Mouse (Mus musculus) CH12.LX (cell line): ENCODE data around the gene Maf. TPM values are rescaled to one million over a fixed set of nuclear protein-coding genes. Genes with fewer than 3 reads are reported as not detected.
A peak's percentile ranks its signal among the peaks of the same experiment; 100 is the strongest.

Experiments
- DNase-seq: peaks from one replicate; pipeline ENCODE4 v3.0.0-alpha.2; 2013; ENCODE audit errors: extremely low read depth
- H3K27ac ChIP-seq: 2 replicates; pipeline ENCODE4 v1.5.1; 2012; ENCODE audit warnings: low read depth, mild to moderate bottlenecking, control low read depth, moderate library complexity; ENCODE audit not compliant: insufficient read depth
- H3K27me3 ChIP-seq: replicated peaks from 2 replicates; pipeline ENCODE3; 2012; ENCODE audit warnings: inconsistent platforms
- H3K36me3 ChIP-seq, 2 experiments: replicated peaks in 1 of 2; 2 replicates each; pipeline versions ENCODE3 to v1.6.1; 2012; ENCODE audit warnings: inconsistent platforms in 1 of 2, low read length in 1 of 2, mild to moderate bottlenecking in 1 of 2, mixed read lengths in 1 of 2, moderate library complexity in 1 of 2; ENCODE audit not compliant: control insufficient read depth in 1 of 2, insufficient read depth in 1 of 2
- H3K4me1 ChIP-seq, 2 experiments: 2 replicates each; pipeline ENCODE4 v1.6.1; 2012; ENCODE audit warnings: inconsistent platforms in 1 of 2, moderate library complexity in 1 of 2; ENCODE audit not compliant: insufficient read depth in 2 of 2, control insufficient read depth in 1 of 2
- H3K4me2 ChIP-seq: 2 replicates; pipeline ENCODE4 v1.6.1; 2012; ENCODE audit warnings: low read depth, mild to moderate bottlenecking, control low read depth; ENCODE audit not compliant: poor library complexity, insufficient read depth, severe bottlenecking
- H3K4me3 ChIP-seq, 3 experiments: fragments of 150-350 bp in 1 of 3; sonication (generic) in 1 of 3; replicated peaks in 1 of 3; 2 replicates each; pipeline versions ENCODE3 to v1.5.1; 2011 to 2012; ENCODE audit warnings: low read depth in 2 of 3, low read length in 2 of 3, mild to moderate bottlenecking in 2 of 3, moderate library complexity in 2 of 3, control low read depth in 1 of 3, improper control_type of control experiment in 1 of 3, inconsistent platforms in 1 of 3, mixed read lengths in 1 of 3; ENCODE audit not compliant: poor library complexity in 1 of 3
- H3K79me2 ChIP-seq: replicated peaks from 2 replicates; pipeline ENCODE4 v1.6.1; 2012; ENCODE audit warnings: mild to moderate bottlenecking, moderate library complexity; ENCODE audit not compliant: control insufficient read depth, poor library complexity, insufficient read depth, severe bottlenecking; ENCODE audit errors: extremely low read depth
- H3K9ac ChIP-seq: 2 replicates; pipeline ENCODE4 v1.6.1; 2012; ENCODE audit warnings: low read depth, mild to moderate bottlenecking, control low read depth, moderate library complexity; ENCODE audit not compliant: insufficient read depth
- H3K9me3 ChIP-seq: replicated peaks from 2 replicates; pipeline ENCODE3; 2012; ENCODE audit warnings: low read length, inconsistent platforms, mixed read lengths
- BHLHE40 ChIP-seq: IDR thresholded peaks from 2 replicates; pipeline ENCODE4 v1.6.1; 2011; ENCODE audit warnings: mild to moderate bottlenecking, low read depth, low read length, improper control_type of control experiment
- CHD1 ChIP-seq: IDR thresholded peaks from 2 replicates; pipeline ENCODE4 v1.6.1; 2012; ENCODE audit warnings: low read depth, low read length, improper control_type of control experiment, inconsistent platforms
- CTCF ChIP-seq, 2 experiments: IDR thresholded peaks in 1 of 2; conservative IDR thresholded peaks in 1 of 2; 2 replicates each; pipeline ENCODE4 v1.5.1; 2011 to 2012; ENCODE audit warnings: low read depth in 2 of 2, low read length in 2 of 2, improper control_type of control experiment in 1 of 2, inconsistent platforms in 1 of 2, mild to moderate bottlenecking in 1 of 2, moderate library complexity in 1 of 2
- E2F4 ChIP-seq: IDR thresholded peaks from 2 replicates; pipeline ENCODE4 v1.6.1; 2011; ENCODE audit warnings: low read depth, low read length, improper control_type of control experiment; ENCODE audit not compliant: insufficient replicate concordance
- EP300 ChIP-seq: IDR thresholded peaks from 2 replicates; pipeline ENCODE4 v1.6.1; 2011; ENCODE audit warnings: low read length, improper control_type of control experiment
- ETS1 ChIP-seq: conservative IDR thresholded peaks from 2 replicates; pipeline ENCODE4 v1.6.1; 2012; ENCODE audit warnings: low read depth, mild to moderate bottlenecking, inconsistent platforms, low read length, improper control_type of control experiment, moderate library complexity
- GABPA ChIP-seq: IDR thresholded peaks from 2 replicates; pipeline ENCODE4 v1.6.1; 2012; ENCODE audit warnings: low read depth, low read length, improper control_type of control experiment, inconsistent platforms; ENCODE audit not compliant: insufficient replicate concordance
- HCFC1 ChIP-seq: IDR thresholded peaks from 2 replicates; pipeline ENCODE4 v1.6.1; 2012; ENCODE audit warnings: low read depth, mild to moderate bottlenecking, inconsistent platforms, low read length, improper control_type of control experiment
- IRF4 ChIP-seq: IDR thresholded peaks from 2 replicates; pipeline ENCODE4 v1.6.1; 2014; ENCODE audit warnings: low read depth, mild to moderate bottlenecking, inconsistent platforms, low read length, improper control_type of control experiment
- JUN ChIP-seq: IDR thresholded peaks from 2 replicates; pipeline ENCODE4 v1.6.1; 2011; ENCODE audit warnings: low read depth, mild to moderate bottlenecking, low read length, improper control_type of control experiment, moderate library complexity; ENCODE audit not compliant: insufficient read depth
- JUND ChIP-seq: conservative IDR thresholded peaks from 2 replicates; pipeline ENCODE4 v1.6.1; 2011; ENCODE audit warnings: low read depth, low read length, improper control_type of control experiment
- KAT2A ChIP-seq: IDR thresholded peaks from 2 replicates; pipeline ENCODE4 v1.6.1; 2012; ENCODE audit warnings: low read length, improper control_type of control experiment, inconsistent platforms; ENCODE audit not compliant: insufficient replicate concordance
- MAFK ChIP-seq: IDR thresholded peaks from 2 replicates; pipeline ENCODE4 v1.6.1; 2011; ENCODE audit warnings: low read length, improper control_type of control experiment; ENCODE audit not compliant: insufficient replicate concordance
- MAZ ChIP-seq: IDR thresholded peaks from 2 replicates; pipeline ENCODE4 v1.6.1; 2012; ENCODE audit warnings: low read depth, mild to moderate bottlenecking, inconsistent platforms, low read length, improper control_type of control experiment, moderate library complexity
- MEF2A ChIP-seq: IDR thresholded peaks from 2 replicates; pipeline ENCODE4 v1.6.1; 2014; ENCODE audit warnings: low read depth, mild to moderate bottlenecking, inconsistent platforms, low read length, improper control_type of control experiment, borderline replicate concordance
- MXI1 ChIP-seq: IDR thresholded peaks from 2 replicates; pipeline ENCODE4 v1.6.1; 2011; ENCODE audit warnings: mild to moderate bottlenecking, low read depth, low read length, improper control_type of control experiment
- NELFE ChIP-seq: IDR thresholded peaks from 2 replicates; pipeline ENCODE4 v1.6.1; 2011; ENCODE audit warnings: low read depth, low read length, improper control_type of control experiment
- POLR2AphosphoS2 ChIP-seq: IDR thresholded peaks from 2 replicates; pipeline ENCODE4 v1.6.1; 2011; ENCODE audit warnings: low read depth, low read length, improper control_type of control experiment
- RAD21 ChIP-seq: IDR thresholded peaks from 2 replicates; pipeline ENCODE4 v1.6.1; 2011; ENCODE audit warnings: low read depth, mild to moderate bottlenecking, low read length, improper control_type of control experiment, moderate library complexity
- RCOR1 ChIP-seq: conservative IDR thresholded peaks from 2 replicates; pipeline ENCODE4 v1.6.1; 2012; ENCODE audit warnings: low read depth, mild to moderate bottlenecking, inconsistent platforms, low read length, improper control_type of control experiment
- SIN3A ChIP-seq: IDR thresholded peaks from 2 replicates; pipeline ENCODE4 v1.6.1; 2012; ENCODE audit warnings: low read length, improper control_type of control experiment, inconsistent platforms
- SMC3 ChIP-seq: IDR thresholded peaks from 2 replicates; pipeline ENCODE4 v1.6.1; 2011; ENCODE audit warnings: low read depth, low read length, improper control_type of control experiment
- TBP ChIP-seq: conservative IDR thresholded peaks from 2 replicates; pipeline ENCODE4 v1.6.1; 2011; ENCODE audit warnings: low read depth, low read length, improper control_type of control experiment
- TCF12 ChIP-seq: IDR thresholded peaks from 2 replicates; pipeline ENCODE4 v1.6.1; 2014; ENCODE audit warnings: low read depth, mild to moderate bottlenecking, inconsistent platforms, low read length, improper control_type of control experiment
- UBTF ChIP-seq: IDR thresholded peaks from 2 replicates; pipeline ENCODE4 v1.6.1; 2012; ENCODE audit warnings: low read depth, mild to moderate bottlenecking, inconsistent platforms, low read length, improper control_type of control experiment, moderate library complexity
- USF2 ChIP-seq: conservative IDR thresholded peaks from 2 replicates; pipeline ENCODE4 v1.6.1; 2011; ENCODE audit warnings: low read depth, low read length, improper control_type of control experiment
- ZC3H11A ChIP-seq: IDR thresholded peaks from 2 replicates; pipeline ENCODE4 v1.6.1; 2012; ENCODE audit warnings: low read depth, mild to moderate bottlenecking, inconsistent platforms, low read length, improper control_type of control experiment
- ZKSCAN1 ChIP-seq: IDR thresholded peaks from 2 replicates; pipeline ENCODE4 v1.6.1; 2012; ENCODE audit warnings: low read depth, inconsistent platforms, low read length, improper control_type of control experiment, borderline replicate concordance
- ZMIZ1 ChIP-seq: IDR thresholded peaks from 2 replicates; pipeline ENCODE4 v1.6.1; 2012; ENCODE audit warnings: low read depth, mild to moderate bottlenecking, inconsistent platforms, low read length, improper control_type of control experiment
- ZNF384 ChIP-seq: IDR thresholded peaks from 2 replicates; pipeline ENCODE4 v1.6.1; 2012; ENCODE audit warnings: low read depth, low read length, improper control_type of control experiment, inconsistent platforms
- dilution Hi-C: fragments of 300-500 bp; cut with MboI; formaldehyde crosslinking; loops from 2 replicates; pipeline ENCODE4 v1.14.3; 2020; ENCODE audit warnings: low sequenced_read_pairs; ENCODE audit not compliant: extremely low pct_unique_long_range_greater_than_20kb, extremely low pct_ligation_motif_present
- in situ Hi-C: fragments of 300-500 bp; cut with MboI; formaldehyde crosslinking; loops from 3 replicates; pipeline ENCODE4 v1.14.3; 2019; ENCODE audit warnings: low sequenced_read_pairs, low pct_ligation_motif_present, low pct_unique_long_range_greater_than_20kb, mixed read lengths
- polyA plus RNA-seq: library from polyadenylated mRNA; unstranded; fragments of >175 nt; gene quantifications from 2 replicates; pipeline ENCODE4 v1.2.1, GENCODE M21; 2012; ENCODE audit warnings: low read depth; ENCODE audit not compliant: insufficient read length
- total RNA-seq, 2 experiments: library from RNA; depleted of rRNA; stranded (reverse); fragments of 300-350 nt in 1 of 2; fragments of >200 nt in 1 of 2; gene quantifications; 2 replicates each; pipeline ENCODE4 v1.2.3; 2012 to 2014

The Maf gene
- total and polyA plus RNA-seq, 3 experiments, result not detected

DNA sequence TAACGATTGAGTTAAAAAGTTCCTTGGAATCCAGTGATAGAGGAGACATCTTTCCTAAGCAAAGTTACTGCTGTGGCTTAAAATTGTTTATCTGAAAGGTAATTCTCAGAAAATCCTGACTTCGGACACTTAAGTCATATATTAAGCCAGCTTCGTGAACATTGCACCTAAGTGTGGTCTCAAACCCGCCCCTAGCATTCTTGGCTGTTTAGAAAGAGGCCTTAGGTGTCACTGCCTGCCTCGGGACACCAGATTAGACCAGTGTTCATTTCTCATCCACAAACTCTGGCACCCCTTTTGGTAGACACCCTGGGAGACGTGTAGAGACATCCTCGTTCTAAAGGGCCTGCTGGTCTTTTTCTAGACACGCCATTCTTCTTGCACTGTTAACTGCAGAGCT, 2.3 kb upstream of the Maf start:
- no peak for TF ChIP-seq E2F4
- TF ChIP-seq POLR2AphosphoS2, result no peak
- no peak for TF ChIP-seq KAT2A
- TF ChIP-seq TCF12, result no peak
- no peak for TF ChIP-seq ETS1
- TF ChIP-seq ZNF384, result no peak
- TF ChIP-seq TBP, result no peak
- TF ChIP-seq NELFE, result no peak
- no peak for TF ChIP-seq EP300
- TF ChIP-seq MXI1, result no peak
- no peak for TF ChIP-seq RCOR1
- no peak for TF ChIP-seq GABPA
- no peak for TF ChIP-seq MEF2A
- TF ChIP-seq CHD1, result no peak
- TF ChIP-seq BHLHE40, result no peak
- no peak for TF ChIP-seq JUN
- no peak for TF ChIP-seq MAFK
- TF ChIP-seq MAZ, result no peak
- no peak for TF ChIP-seq SIN3A

DNA sequence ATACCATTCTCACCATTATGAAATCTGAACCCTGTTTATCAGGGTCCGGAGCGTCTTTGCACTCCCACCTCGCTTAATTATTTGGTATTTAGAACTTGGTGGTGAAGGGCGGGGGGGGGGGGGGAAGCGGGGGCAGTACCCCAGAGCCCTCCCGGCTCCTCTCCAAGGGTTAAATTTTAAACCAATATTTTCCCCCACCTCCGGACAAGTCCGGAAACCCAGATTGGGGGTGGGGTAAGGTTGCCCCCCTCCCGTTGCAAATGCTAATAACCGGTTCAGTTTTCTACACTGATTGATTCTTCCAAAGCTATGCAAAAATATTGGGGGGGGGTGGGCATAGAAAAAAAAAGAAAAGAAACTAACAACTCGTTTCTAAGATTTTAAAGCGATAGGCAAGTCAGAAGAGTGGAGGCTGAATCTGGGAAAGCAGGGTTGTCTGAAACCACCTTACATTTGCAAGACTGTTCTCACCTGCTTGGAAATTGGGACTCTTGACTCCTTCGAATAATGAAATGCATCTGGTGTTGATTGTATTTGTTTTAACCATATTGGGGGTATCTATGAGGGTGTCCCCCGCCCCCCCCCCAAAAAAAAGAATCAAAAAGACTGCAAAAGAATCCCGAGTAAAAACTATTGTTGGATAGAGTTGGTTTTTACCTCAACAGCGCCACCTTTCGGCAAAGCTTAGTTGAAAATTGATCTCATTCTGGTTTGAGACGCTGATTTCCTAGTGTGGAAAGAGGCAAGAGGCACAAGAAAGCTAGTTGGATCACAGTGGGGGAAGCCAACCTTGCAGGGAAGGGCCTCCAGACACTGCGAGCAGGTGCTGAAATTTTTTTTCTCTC, 1.6 kb upstream of the Maf start:
- Histone ChIP-seq H3K9ac (no peak overlapping the region), H3K27me3 (peaks cover 23% of the 10 kb centered on the region), H3K79me2 (no peaks in the 10 kb centered on the region), H3K4me1 (no peaks in the 10 kb centered on the region), H3K9me3 (peaks cover 21% of the 10 kb centered on the region), H3K27ac (no peak overlapping the region), H3K36me3 (no peaks in the 10 kb centered on the region), H3K4me2 (no peak overlapping the region), H3K4me3 (no peak overlapping the region)
- TF ChIP-seq USF2 (no peak), TBP (no peak), UBTF (no peak), CTCF (conservative IDR thresholded peaks at IDR 0.05 in 1 of 2, IDR thresholded peaks at IDR 0.05 in 1 of 2; ENCODE audit: low read depth in 2 of 2, low read length in 2 of 2) (peak; percentile 22 to 46; a peak in 3 of 4 replicates), RAD21 (peak; percentile 44), MAFK (no peak), ZC3H11A (no peak), EP300 (no peak), JUN (no peak), ZKSCAN1 (no peak), HCFC1 (no peak), IRF4 (no peak), KAT2A (no peak), JUND (no peak), ZMIZ1 (no peak), SMC3 (0 out of 2 replicates have a peak, but pooled peaks have one; percentile 9)
- in situ Hi-C loops (loop anchor here (25.0 kb wide), 1 partner anchor 622 kb away; no protein-coding TSS in a partner anchor), dilution Hi-C loops (no loop called here)
- DNase-seq, result peak; percentile 22

More for the DNA sequence above, 2.3 kb upstream of the Maf start:
- dilution Hi-C loops (no loop called here), in situ Hi-C loops (loop anchor here (25.0 kb wide), 1 partner anchor 623 kb away; no protein-coding TSS in a partner anchor)
- H3K36me3 ChIP-seq, result no peaks in the 10 kb centered on the region
- H3K9ac ChIP-seq, result no peak overlapping the region
- peaks cover 21% of the 10 kb centered on the region for H3K9me3 ChIP-seq
- no peak overlapping the region for H3K4me3 ChIP-seq
- no peak for DNase-seq
- no peaks in the 10 kb centered on the region for H3K4me1 ChIP-seq
- no peak overlapping the region for H3K4me2 ChIP-seq
- H3K79me2 ChIP-seq, result no peaks in the 10 kb centered on the region
- no peak overlapping the region for H3K27ac ChIP-seq
- H3K27me3 ChIP-seq, result peaks cover 25% of the 10 kb centered on the region
